Mouse (Mus musculus): Measurements from ENCODE around the gene Kcnj12. TPM values are rescaled to one million over a fixed set of nuclear protein-coding genes. Genes with fewer than 3 reads are reported as not detected.

The Kcnj12 gene
- polyA plus RNA-seq, 1 experiment from 2014 or later: 0.67 TPM

DNA sequence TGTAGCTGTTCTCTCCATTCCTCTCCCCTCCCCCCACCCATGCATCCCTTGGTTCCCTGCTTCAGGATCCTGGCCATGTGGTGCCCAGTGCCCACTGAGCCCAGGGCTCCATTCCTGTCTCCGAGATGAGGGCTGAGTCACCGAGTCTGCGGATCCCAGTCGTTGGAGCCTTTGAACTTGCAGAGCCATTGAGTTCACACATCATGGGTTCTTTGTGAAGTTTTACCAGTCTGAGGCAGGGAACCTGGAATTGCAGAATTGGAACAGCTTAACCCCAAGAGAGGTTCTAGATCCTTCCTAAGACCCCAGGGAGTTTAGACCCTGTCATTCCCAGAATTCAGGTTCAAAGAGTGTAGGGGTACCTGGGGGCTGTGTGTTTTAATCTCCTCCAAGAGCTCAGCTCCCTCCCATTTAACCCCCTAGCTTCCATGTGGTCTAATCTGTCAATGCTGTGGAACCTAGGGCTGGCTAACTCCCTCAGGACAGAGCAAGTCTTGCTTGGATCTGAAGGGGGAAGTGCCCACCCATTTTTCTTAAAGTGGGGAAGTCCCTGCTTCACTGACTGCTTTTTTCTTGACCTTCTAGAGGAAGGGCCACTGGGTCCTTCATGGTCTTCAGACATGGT is 6.9 kb downstream of the Kcnj12 start:
- H3K36me3 ChIP-seq (ENCODE audit: control insufficient read depth, insufficient read depth, low read length): no peaks in the 10 kb centered on the region
- WGBS: 50% methylated on average over 4 of the region's 4 CpGs
- H3K4me3 ChIP-seq (ENCODE audit: low read length): no peak overlapping the region
- no peaks in the 10 kb centered on the region for H3K9me3 ChIP-seq (ENCODE audit: control insufficient read depth, low read length)
- no peak overlapping the region for H3K4me2 ChIP-seq (ENCODE audit: low read depth, low read length)
- H3K9ac ChIP-seq (ENCODE audit: low read length): no peak overlapping the region
- no peak for ATAC-seq (ENCODE audit: low read depth)
- H3K27me3 ChIP-seq (ENCODE audit: control insufficient read depth, insufficient read depth, low read depth, low read length): peaks cover 14% of the 10 kb centered on the region
- H3K27ac ChIP-seq (ENCODE audit: low read length): no peak overlapping the region
- H3K4me1 ChIP-seq (replicated peaks; ENCODE audit: control insufficient read depth, insufficient read depth, low read length): 0 out of 2 replicates have a peak, but pooled peaks cover 3% of the 10 kb centered on the region

DNA sequence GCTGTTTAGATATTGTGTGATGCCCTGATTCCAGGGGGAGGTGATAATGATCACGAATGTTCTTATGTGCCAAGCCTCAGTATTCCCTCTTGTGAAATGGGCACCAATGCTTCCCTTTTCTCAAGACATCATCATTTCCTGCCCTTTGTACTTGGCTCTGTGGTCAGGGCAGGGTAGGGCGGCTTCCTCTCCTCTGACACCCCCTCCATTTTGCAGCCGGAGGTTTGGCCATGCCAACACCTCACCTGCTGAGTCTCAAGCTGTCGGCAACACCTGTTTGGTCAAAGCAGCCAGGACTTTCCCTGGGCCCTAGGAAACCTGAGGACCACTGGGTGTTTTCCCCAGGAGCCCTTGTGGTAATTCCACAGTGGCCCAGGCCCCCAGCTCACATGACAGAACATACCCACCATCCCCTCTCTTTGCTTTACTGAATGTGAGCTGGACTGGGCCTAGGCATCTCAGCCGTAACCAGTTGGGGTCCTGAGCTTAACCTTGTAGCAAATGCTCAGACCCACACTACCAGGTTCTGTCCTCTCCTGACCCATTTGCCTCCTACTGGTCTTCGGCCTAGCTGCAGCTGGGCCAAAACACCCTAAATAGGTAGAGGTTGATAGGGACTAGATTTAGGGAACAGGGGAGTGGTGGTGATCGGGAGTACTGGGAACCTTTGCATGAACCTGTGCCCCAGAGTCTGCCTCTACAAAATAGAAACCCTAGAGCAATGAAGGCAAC is 7.7 kb downstream of the Kcnj12 start:
- H3K9me3 ChIP-seq (ENCODE audit: control insufficient read depth, low read length): no peaks in the 10 kb centered on the region
- no peak overlapping the region for H3K4me3 ChIP-seq (ENCODE audit: low read length)
- WGBS: 88% methylated on average over 7 of the region's 7 CpGs
- H3K27me3 ChIP-seq (ENCODE audit: control insufficient read depth, insufficient read depth, low read depth, low read length): peaks cover 6% of the 10 kb centered on the region
- H3K4me1 ChIP-seq (replicated peaks; ENCODE audit: control insufficient read depth, insufficient read depth, low read length): 0 out of 2 replicates have a peak, but pooled peaks cover 3% of the 10 kb centered on the region
- no peak overlapping the region for H3K9ac ChIP-seq (ENCODE audit: low read length)
- no peak overlapping the region for H3K4me2 ChIP-seq (ENCODE audit: low read depth, low read length)
- no peak for ATAC-seq (ENCODE audit: low read depth)
- no peak overlapping the region for H3K27ac ChIP-seq (ENCODE audit: low read length)
- H3K36me3 ChIP-seq (ENCODE audit: control insufficient read depth, insufficient read depth, low read length): no peaks in the 10 kb centered on the region

DNA sequence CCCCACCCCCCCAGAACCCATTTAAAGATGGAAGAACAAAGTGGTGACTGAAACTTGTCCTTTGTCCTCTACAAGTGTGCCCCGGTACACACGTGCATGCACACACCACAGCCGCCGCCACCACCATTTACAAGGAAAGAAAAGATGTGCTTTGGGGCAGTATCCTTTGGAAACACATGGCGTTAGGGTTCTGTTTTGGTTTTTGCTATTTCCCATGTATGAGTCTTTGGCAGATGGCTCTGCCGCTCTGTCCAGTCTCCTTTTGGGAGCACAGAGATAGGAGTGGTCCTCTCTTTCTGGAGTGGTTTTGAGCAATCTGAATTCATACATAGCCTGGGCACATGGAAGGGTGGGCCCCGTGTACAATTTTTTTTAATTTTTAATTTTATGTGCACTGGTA is 8.8 kb downstream of the Kcnj12 start:
- H3K4me2 ChIP-seq (ENCODE audit: low read depth, low read length): no peak overlapping the region
- no peak overlapping the region for H3K4me3 ChIP-seq (ENCODE audit: low read length)
- H3K4me1 ChIP-seq (replicated peaks; ENCODE audit: control insufficient read depth, insufficient read depth, low read length): 0 out of 2 replicates have a peak, but pooled peaks cover 3% of the 10 kb centered on the region
- no peak overlapping the region for H3K9ac ChIP-seq (ENCODE audit: low read length)
- ATAC-seq (ENCODE audit: low read depth): no peak
- H3K9me3 ChIP-seq (ENCODE audit: control insufficient read depth, low read length): no peaks in the 10 kb centered on the region
- WGBS: 91% methylated on average over 7 of the region's 7 CpGs
- no peaks in the 10 kb centered on the region for H3K36me3 ChIP-seq (ENCODE audit: control insufficient read depth, insufficient read depth, low read length)
- no peaks in the 10 kb centered on the region; the same call in 1 of the 2 replicates for H3K27me3 ChIP-seq (ENCODE audit: control insufficient read depth, insufficient read depth, low read depth, low read length)
- H3K27ac ChIP-seq (ENCODE audit: low read length): no peak overlapping the region

DNA sequence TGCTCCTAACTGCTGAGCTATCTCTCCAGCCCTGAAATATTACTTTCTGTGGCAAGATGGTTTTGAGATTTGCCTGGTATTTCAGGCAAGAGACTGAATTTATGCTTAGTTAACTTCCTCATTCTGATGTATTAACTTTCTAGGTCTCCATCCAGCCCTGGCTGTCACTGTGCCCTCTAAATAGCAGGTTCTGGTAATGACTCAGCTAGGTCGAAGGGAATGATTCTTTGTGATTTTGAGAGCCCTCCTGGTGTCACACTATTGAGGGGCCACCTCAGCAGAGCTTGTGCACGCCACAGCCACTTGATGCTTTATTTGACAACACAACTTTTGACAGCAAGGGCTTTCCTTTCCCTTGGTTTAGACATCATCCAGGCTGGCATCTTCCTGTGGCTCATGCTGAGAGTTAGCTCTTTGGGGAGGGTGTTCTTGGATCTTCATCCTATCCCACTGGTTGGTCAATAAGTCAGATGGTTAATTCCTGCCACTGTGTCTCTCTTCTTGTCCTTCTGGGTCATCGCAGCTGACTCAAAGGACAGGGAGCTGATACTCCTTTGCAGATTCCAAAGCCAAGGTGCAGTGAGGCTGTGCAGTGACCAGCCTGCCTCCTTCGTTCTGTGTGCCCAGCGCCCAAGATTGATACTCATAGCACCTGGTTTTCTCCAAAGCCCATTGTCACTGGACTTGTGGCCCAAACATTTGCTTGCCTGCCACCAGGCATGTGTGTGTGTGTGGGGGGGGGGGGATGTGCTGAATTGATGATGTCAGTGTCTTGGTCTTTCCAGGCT is 9.5 kb downstream of the Kcnj12 start:
- no peak overlapping the region for H3K27ac ChIP-seq (ENCODE audit: low read length)
- H3K9ac ChIP-seq (ENCODE audit: low read length): no peak overlapping the region
- no peaks in the 10 kb centered on the region for H3K9me3 ChIP-seq (ENCODE audit: control insufficient read depth, low read length)
- H3K27me3 ChIP-seq (ENCODE audit: control insufficient read depth, insufficient read depth, low read depth, low read length): no peaks in the 10 kb centered on the region
- no peak overlapping the region for H3K4me3 ChIP-seq (ENCODE audit: low read length)
- ATAC-seq (ENCODE audit: low read depth): no peak
- WGBS: 74% methylated on average over 5 of the region's 5 CpGs
- H3K4me2 ChIP-seq (ENCODE audit: low read depth, low read length): no peak overlapping the region
- H3K36me3 ChIP-seq (ENCODE audit: control insufficient read depth, insufficient read depth, low read length): no peaks in the 10 kb centered on the region
- H3K4me1 ChIP-seq (replicated peaks; ENCODE audit: control insufficient read depth, insufficient read depth, low read length): 0 out of 2 replicates have a peak, but pooled peaks cover 3% of the 10 kb centered on the region

DNA sequence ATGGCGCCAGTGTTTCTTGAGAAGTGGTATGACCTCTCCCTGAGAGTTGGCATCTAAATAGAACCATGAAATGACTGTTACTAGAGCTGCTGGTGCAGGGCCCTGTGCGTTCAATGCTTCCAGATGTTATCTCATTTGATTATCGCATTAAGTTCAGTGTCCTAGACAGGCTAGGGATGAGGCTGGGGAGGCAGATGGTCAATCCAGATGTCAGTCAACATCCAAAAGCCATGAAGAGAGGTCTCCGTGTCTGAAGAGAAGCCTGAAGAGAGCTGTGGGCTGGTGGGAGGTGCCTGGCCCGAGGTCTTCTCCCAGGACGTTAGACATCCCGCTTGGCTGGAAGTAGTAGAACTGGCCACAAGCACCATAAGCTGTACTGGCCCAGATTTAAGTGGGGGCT is 10.1 kb downstream of the Kcnj12 start:
- Histone ChIP-seq H3K4me1 (replicated peaks; ENCODE audit: control insufficient read depth, insufficient read depth, low read length) (0 out of 2 replicates have a peak, but pooled peaks cover 3% of the 10 kb centered on the region), H3K9me3 (ENCODE audit: control insufficient read depth, low read length) (no peaks in the 10 kb centered on the region), H3K36me3 (ENCODE audit: control insufficient read depth, insufficient read depth, low read length) (no peaks in the 10 kb centered on the region), H3K27ac (ENCODE audit: low read length) (no peak overlapping the region), H3K9ac (ENCODE audit: low read length) (no peak overlapping the region), H3K4me3 (ENCODE audit: low read length) (no peak overlapping the region), H3K4me2 (ENCODE audit: low read depth, low read length) (no peak overlapping the region), H3K27me3 (ENCODE audit: control insufficient read depth, insufficient read depth, low read depth, low read length) (no peaks in the 10 kb centered on the region)
- 81% methylated on average over 7 of the region's 7 CpGs for WGBS
- no peak for ATAC-seq (ENCODE audit: low read depth)

DNA sequence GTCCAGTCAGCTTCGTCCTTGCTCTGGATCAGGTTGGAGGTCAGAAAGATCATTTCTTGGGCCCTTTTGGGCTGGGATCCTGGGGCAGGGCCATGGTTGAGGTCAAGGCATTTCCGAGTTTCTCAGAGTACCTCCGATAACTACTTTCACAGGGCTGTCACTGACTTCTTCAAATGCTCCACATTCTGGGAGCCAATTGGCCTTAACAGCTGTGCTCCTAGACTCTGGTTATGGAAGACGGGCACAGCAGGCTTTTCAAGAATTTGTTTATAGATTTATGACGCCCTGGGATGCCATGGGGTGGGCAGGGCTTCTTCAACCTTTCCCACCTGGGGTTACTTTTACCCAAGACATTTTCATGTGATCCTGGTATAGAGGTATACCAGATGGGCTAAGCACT is 10.8 kb downstream of the Kcnj12 start:
- 56% methylated on average over 5 of the region's 5 CpGs for WGBS
- no peak for ATAC-seq (ENCODE audit: low read depth)

DNA sequence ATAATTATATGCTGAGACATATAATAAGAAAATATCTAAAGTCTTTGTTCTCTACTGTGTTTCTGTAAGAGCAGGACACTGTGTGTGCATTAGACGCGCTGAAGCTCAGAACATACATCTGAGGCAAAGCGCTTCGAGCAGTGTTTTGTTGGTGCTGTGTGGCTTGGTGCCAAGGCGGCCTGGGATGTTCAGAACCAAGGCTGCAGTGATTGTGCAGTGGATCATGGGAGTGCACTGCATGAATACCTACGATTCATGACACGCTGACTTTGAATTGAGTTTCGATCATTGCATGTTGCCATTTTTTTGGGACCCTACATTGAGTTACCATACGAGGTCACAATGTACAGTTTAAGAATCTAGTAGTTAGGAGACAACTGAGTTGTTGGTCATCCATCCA is 14.3 kb downstream of the Kcnj12 start:
- 92% methylated on average over 9 of the region's 9 CpGs for WGBS
- Histone ChIP-seq H3K36me3 (ENCODE audit: control insufficient read depth, insufficient read depth, low read length) (no peaks in the 10 kb centered on the region), H3K4me3 (ENCODE audit: low read length) (no peak overlapping the region), H3K9me3 (ENCODE audit: control insufficient read depth, low read length) (no peaks in the 10 kb centered on the region), H3K27ac (ENCODE audit: low read length) (no peak overlapping the region), H3K4me1 (replicated peaks; ENCODE audit: control insufficient read depth, insufficient read depth, low read length) (no peaks in the 10 kb centered on the region), H3K4me2 (ENCODE audit: low read depth, low read length) (no peak overlapping the region), H3K9ac (ENCODE audit: low read length) (no peak overlapping the region), H3K27me3 (ENCODE audit: control insufficient read depth, insufficient read depth, low read depth, low read length) (no peaks in the 10 kb centered on the region)
- ATAC-seq (ENCODE audit: low read depth): no peak

More for the DNA sequence above, 10.8 kb downstream of the Kcnj12 start:
- Histone ChIP-seq H3K36me3 (ENCODE audit: control insufficient read depth, insufficient read depth, low read length) (no peaks in the 10 kb centered on the region), H3K27ac (ENCODE audit: low read length) (no peak overlapping the region), H3K4me3 (ENCODE audit: low read length) (no peak overlapping the region), H3K27me3 (ENCODE audit: control insufficient read depth, insufficient read depth, low read depth, low read length) (no peaks in the 10 kb centered on the region), H3K4me2 (ENCODE audit: low read depth, low read length) (no peak overlapping the region), H3K9ac (ENCODE audit: low read length) (no peak overlapping the region), H3K4me1 (replicated peaks; ENCODE audit: control insufficient read depth, insufficient read depth, low read length) (0 out of 2 replicates have a peak, but pooled peaks cover 1% of the 10 kb centered on the region), H3K9me3 (ENCODE audit: control insufficient read depth, low read length) (no peaks in the 10 kb centered on the region)

DNA sequence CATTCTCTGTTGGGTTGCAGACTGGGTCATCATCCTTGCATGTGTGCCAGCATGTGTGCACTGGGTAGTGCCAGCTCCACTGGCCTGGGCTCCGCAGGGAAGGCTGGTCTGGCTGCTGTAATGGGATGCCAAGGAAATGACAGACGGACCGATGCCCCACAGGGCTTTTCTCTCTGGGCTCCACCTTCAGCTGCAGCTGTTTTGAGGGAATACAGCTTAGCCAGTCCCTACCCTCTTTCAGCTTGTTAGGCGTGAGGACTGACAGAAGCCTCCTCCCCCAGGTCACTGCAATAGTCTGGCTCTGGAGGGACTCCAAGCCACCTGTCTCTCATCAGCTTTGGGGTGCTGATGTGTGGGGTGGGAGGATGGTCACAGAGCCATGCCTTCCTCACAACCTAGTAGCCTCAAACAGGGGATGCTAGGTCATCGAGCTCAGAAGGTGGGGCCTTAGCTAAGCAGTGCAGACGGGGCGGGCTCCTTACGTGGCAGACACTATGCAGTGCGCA is 16.0 kb downstream of the Kcnj12 start:
- no peak overlapping the region for H3K4me3 ChIP-seq (ENCODE audit: low read length)
- H3K9me3 ChIP-seq (ENCODE audit: control insufficient read depth, low read length): no peaks in the 10 kb centered on the region
- H3K4me1 ChIP-seq (replicated peaks; ENCODE audit: control insufficient read depth, insufficient read depth, low read length): peaks cover 10% of the 10 kb centered on the region
- no peak overlapping the region for H3K27ac ChIP-seq (ENCODE audit: low read length)
- H3K27me3 ChIP-seq (ENCODE audit: control insufficient read depth, insufficient read depth, low read depth, low read length): no peaks in the 10 kb centered on the region
- H3K36me3 ChIP-seq (ENCODE audit: control insufficient read depth, insufficient read depth, low read length): no peaks in the 10 kb centered on the region
- ATAC-seq (ENCODE audit: low read depth): no peak
- 77% methylated on average over 9 of the region's 9 CpGs for WGBS
- H3K4me2 ChIP-seq (ENCODE audit: low read depth, low read length): no peak overlapping the region
- no peak overlapping the region for H3K9ac ChIP-seq (ENCODE audit: low read length)
